Mouse (Mus musculus) embryonic facial prominence, embryonic 11.5 days (tissue): ENCODE measurements at regions not wholly inside any gene's neighbourhood (a gene's known extent, or its start where the extent isn't known, plus 50 kb on each side); places are given as distances from the start of the nearest gene placed in this dataset.
A peak's percentile ranks its signal among the peaks of the same experiment; 100 is the strongest.

Experiments used
- ATAC-seq: fragments of 200-750 bp; cut with Nextera tagmentation; replicated peaks from 2 replicates; pipeline ENCODE4 v1.8.0; 2017; ENCODE audit warnings: low read depth; ENCODE audit not compliant: insufficient number of reproducible peaks, low FRiP score, low TSS enrichment
- DNase-seq: peaks from one replicate; pipeline ENCODE4 v3.0.0-alpha.2; 2015; ENCODE audit warnings: low spot score
- H3K27ac ChIP-seq: fragments of 300-500 bp; sonication (generic); replicated peaks from 2 replicates; pipeline ENCODE4 v1.5.1; 2014; ENCODE audit warnings: mild to moderate bottlenecking, low read depth, low read length, control low read depth
- H3K27me3 ChIP-seq: fragments of 300-500 bp; sonication (generic); 2 replicates; pipeline ENCODE4 v1.6.1; 2014; ENCODE audit warnings: mild to moderate bottlenecking, low read length, moderate library complexity, mixed read lengths; ENCODE audit not compliant: control insufficient read depth, insufficient read depth
- H3K36me3 ChIP-seq: fragments of 300-500 bp; sonication (generic); replicated peaks from 2 replicates; pipeline ENCODE4 v1.6.1; 2014; ENCODE audit warnings: low read depth, mild to moderate bottlenecking, low read length, moderate library complexity, mixed read lengths; ENCODE audit not compliant: control insufficient read depth, insufficient read depth
- H3K4me1 ChIP-seq: fragments of 300-500 bp; sonication (generic); 2 replicates; pipeline ENCODE4 v1.6.1; 2014; ENCODE audit warnings: low read length, mixed read lengths; ENCODE audit not compliant: control insufficient read depth, insufficient read depth
- H3K4me2 ChIP-seq: fragments of 300-500 bp; sonication (generic); 2 replicates; pipeline ENCODE4 v1.6.1; 2014; ENCODE audit warnings: low read depth, mild to moderate bottlenecking, control low read depth, low read length, moderate library complexity
- H3K4me3 ChIP-seq: fragments of 300-500 bp; sonication (generic); 2 replicates; pipeline ENCODE4 v1.5.1; 2014; ENCODE audit warnings: low read depth, low read length, control low read depth
- H3K9ac ChIP-seq: fragments of 300-500 bp; sonication (generic); replicated peaks from 2 replicates; pipeline ENCODE4 v1.6.1; 2014; ENCODE audit warnings: mild to moderate bottlenecking, control low read depth, low read length
- H3K9me3 ChIP-seq: fragments of 300-500 bp; sonication (generic); replicated peaks from 2 replicates; pipeline ENCODE4 v1.6.1; 2016; ENCODE audit warnings: mild to moderate bottlenecking, low read length, inconsistent platforms, mixed read lengths; ENCODE audit not compliant: control insufficient read depth
- WGBS: fragments of 180-500 bp; shearing (Covaris S2); extraction: QIAGEN DNeasy Blood & Tissue Kit; methylation state at CpG from one replicate; pipeline ENCODE4 v1.1.7; 2014; 5-methylcytosine and 5-hydroxymethylcytosine counted together

DNA sequence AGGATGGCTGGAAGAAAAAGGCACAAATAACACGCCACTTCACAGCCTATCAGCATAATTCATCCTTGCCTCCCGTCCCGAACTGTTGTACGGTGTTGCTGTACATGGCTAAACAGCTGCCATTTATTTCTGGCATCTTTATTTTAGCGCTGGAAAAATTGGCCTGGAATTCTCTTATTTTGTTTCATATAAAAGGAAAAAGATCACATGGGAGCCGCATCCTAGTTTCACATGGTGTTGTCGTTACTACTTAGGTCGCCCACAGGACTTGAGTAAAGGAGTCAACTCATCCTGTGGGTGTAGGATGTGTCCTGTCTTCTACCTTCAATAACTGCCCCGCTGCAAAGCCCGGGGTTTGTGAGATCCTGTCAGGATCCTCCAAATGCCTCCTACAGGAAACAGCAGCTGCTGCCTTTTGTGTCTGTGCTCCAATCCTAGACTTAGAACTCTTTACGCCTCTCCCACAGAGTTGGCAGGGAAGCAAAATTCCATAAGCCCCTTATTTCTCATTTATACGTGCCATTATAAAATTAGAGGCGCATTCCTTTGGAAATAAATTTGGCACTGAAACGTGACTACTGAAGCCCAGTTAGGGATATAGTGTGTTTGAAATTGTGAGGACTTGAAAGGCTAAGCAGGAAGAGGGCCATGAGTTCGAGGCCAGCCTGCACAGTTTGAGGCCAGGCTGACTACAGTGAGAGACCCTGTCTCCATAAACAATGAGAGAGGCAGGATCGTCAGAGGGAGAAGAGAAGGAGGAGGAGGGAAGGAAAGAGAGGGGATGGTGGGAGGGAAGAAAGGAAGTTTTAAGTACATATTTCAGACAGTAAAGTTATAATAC lies 446.3 kb upstream of the Jarid2 start:
- 84% methylated on average over 16 of the region's 16 CpGs for WGBS
- Histone ChIP-seq H3K9ac (no peak overlapping the region), H3K36me3 (no peaks in the 10 kb centered on the region), H3K4me1 (no peaks in the 10 kb centered on the region), H3K27ac (no peak overlapping the region), H3K9me3 (no peaks in the 10 kb centered on the region), H3K27me3 (no peaks in the 10 kb centered on the region), H3K4me2 (no peak overlapping the region), H3K4me3 (no peak overlapping the region)
- DNase-seq, result no peak
- no peak for ATAC-seq

DNA sequence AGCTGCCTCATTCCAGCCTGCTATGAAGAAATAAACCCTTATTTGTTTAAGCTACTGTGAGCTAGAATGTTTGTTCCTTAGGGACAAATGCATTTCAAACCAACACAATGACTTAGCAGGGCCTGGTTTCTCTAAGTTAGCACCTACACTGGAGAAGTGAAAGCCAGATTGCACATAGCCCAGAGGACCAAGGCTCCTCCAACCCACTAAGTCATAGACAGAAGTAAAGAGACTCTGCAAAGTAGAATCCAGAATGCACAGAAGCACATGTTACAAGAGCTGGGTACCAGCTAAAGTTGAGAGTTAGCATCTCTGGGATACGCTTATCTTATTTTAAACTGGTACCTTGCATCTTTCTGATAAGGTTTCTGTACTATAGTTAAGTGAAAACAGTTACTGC lies 443.4 kb upstream of the Jarid2 start:
- Histone ChIP-seq H3K9me3 (no peaks in the 10 kb centered on the region), H3K4me2 (no peak overlapping the region), H3K27me3 (no peaks in the 10 kb centered on the region), H3K27ac (no peak overlapping the region), H3K4me3 (no peak overlapping the region), H3K4me1 (no peaks in the 10 kb centered on the region), H3K9ac (no peak overlapping the region), H3K36me3 (no peaks in the 10 kb centered on the region)
- ATAC-seq (no peak), DNase-seq (no peak)
- 86% methylated on average over 1 of the region's 1 CpGs for WGBS

DNA sequence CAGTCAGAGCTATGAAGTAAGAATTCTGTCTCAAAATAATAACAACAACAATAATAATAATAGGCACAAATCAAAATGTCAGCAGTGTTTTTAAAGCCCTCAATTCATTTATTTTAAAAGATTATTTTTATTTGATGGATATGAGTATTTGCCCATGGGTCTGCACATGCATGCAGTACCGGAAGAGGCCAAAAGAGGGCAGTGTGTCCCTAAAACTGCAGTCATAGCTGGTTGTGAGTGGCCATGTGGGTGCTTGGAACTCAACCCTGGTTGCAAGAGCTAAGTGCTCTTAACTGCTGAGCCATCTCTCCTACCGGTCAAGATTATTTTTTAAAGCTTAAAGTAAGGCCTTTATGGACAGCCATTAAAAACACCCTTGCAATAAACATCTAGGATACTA lies 439.1 kb upstream of the Jarid2 start:
- Histone ChIP-seq H3K4me1 (no peaks in the 10 kb centered on the region), H3K9ac (no peak overlapping the region), H3K27ac (no peak overlapping the region), H3K36me3 (no peaks in the 10 kb centered on the region), H3K27me3 (no peaks in the 10 kb centered on the region), H3K4me2 (no peak overlapping the region), H3K9me3 (no peaks in the 10 kb centered on the region), H3K4me3 (no peak overlapping the region)
- WGBS, result 93% methylated on average over 2 of the region's 2 CpGs
- no peak for ATAC-seq
- DNase-seq, result no peak

DNA sequence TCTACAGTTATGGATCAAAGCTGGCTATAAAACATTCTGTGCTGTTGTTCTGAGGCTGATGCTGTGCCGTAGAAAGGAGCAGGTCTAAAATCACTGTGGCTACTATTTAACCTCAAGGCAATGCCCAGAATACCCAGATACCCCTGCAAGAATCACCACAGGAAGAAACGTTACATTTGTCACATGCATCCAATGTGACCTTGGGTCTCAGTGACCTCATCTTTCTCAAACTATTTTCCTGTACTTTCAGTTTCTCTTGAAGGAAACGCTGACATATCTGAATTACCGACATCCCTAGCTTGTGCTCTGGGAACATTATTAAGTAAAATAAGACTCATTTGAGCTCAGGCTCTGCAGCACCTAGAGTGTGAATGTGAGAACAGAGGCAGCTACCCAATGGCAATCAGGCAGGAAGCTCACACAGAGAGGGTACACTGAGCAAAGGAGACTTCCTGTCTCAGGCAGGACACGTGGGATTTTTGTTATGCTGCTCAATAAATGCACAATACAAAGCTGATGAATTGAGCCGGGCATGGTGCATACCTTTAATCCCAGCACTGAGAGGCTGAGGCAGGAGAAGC lies 436.7 kb upstream of the Jarid2 start:
- Histone ChIP-seq H3K4me2 (no peak overlapping the region), H3K4me1 (no peaks in the 10 kb centered on the region), H3K4me3 (no peak overlapping the region), H3K9ac (no peak overlapping the region), H3K9me3 (no peaks in the 10 kb centered on the region), H3K36me3 (no peaks in the 10 kb centered on the region), H3K27ac (no peak overlapping the region), H3K27me3 (no peaks in the 10 kb centered on the region)
- no peak for DNase-seq
- 72% methylated on average over 6 of the region's 6 CpGs for WGBS
- ATAC-seq, result no peak

DNA sequence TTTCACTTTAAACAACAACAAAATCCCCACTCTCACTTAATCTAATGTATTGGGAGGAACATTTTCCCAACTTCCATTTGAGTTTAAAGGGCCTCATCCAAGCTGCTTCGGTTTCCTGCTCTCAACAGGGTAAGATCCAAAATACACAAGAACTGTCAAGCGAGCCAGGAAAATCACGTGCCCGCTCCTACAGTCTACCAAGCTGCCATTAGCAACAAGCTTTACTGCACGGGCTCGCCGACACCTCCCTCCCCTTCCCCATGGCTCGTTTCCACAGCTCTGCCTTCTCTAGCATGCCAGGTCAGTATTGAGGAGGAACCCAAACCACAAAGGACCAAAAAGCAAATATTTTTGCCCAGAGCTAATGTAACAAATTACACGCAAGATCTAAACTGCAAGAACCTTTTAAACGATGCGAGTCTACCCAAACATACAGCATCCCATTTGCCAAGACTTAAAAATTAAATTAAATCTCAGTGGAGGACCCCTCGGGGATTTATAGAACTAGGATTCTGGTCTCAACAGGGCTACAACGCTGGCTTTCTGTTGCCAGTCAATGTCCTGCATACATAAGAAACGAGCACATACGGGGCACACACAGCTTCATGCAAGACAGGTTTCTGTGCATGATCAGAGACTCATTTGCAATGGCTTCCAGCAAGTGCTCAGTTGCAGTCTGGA lies 435.4 kb upstream of the Jarid2 start:
- H3K4me3 ChIP-seq, result no peak overlapping the region
- H3K27ac ChIP-seq, result no peak overlapping the region
- no peaks in the 10 kb centered on the region for H3K36me3 ChIP-seq
- H3K4me1 ChIP-seq, result no peaks in the 10 kb centered on the region
- WGBS, result 85% methylated on average over 15 of the region's 15 CpGs
- no peaks in the 10 kb centered on the region for H3K27me3 ChIP-seq
- H3K4me2 ChIP-seq, result no peak overlapping the region
- no peak for DNase-seq
- H3K9me3 ChIP-seq, result no peaks in the 10 kb centered on the region
- no peak overlapping the region for H3K9ac ChIP-seq
- no peak for ATAC-seq

DNA sequence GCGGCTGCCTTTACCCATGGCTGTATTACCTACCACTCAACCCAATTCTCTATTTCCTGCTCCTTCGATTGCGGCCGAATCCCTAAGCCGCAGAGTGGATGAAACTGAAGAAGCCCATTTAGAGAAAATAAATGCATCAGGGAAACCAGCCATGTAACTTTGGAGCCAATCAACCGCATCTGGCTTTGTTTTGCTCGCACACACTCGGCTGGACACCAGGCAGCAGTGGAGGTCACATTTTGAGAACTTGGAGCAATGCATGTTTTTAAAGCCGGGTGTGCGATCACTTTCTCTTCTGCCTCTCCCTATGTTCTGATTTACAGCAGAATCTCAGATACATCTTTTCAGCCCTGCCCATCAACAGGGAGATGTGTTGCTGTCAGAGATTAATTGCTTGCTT lies 433.7 kb upstream of the Jarid2 start:
- ATAC-seq (no peak), DNase-seq (peak; percentile 72)
- no peaks in the 10 kb centered on the region for H3K36me3 ChIP-seq
- peak overlapping the region; percentile 3; the same call in 1 of the 2 replicates for H3K27ac ChIP-seq
- no peaks in the 10 kb centered on the region for H3K9me3 ChIP-seq
- no peak overlapping the region for H3K9ac ChIP-seq
- H3K4me1 ChIP-seq, result no peaks in the 10 kb centered on the region
- H3K27me3 ChIP-seq, result no peaks in the 10 kb centered on the region
- WGBS, result 52% methylated on average over 10 of the region's 10 CpGs
- H3K4me3 ChIP-seq, result no peak overlapping the region
- no peak overlapping the region for H3K4me2 ChIP-seq

DNA sequence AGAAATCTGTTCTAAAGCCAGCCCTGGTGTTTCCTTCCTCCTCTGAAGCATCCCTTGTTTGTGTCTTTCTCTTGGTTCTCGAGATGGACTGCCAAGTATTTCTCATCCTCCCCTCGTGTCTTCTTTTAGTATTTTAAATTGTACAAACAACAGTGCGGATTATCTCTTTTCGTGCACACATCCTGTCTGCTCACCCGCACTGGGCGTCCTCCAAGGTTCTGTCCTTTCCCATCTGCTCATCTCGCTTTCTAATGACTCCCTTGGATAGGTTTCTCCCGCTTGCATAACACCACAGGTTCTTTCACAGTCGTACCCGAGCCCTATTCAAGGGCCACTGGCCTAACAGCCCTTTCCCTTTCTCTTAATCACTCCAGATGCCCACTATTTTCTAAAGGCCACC lies 428.7 kb upstream of the Jarid2 start:
- no peak overlapping the region for H3K4me3 ChIP-seq
- no peak overlapping the region for H3K9ac ChIP-seq
- DNase-seq, result no peak
- no peaks in the 10 kb centered on the region for H3K4me1 ChIP-seq
- 88% methylated on average over 10 of the region's 10 CpGs for WGBS
- no peak overlapping the region for H3K4me2 ChIP-seq
- no peak overlapping the region for H3K27ac ChIP-seq
- ATAC-seq, result no peak
- H3K36me3 ChIP-seq, result no peaks in the 10 kb centered on the region
- H3K9me3 ChIP-seq, result no peaks in the 10 kb centered on the region
- H3K27me3 ChIP-seq, result no peaks in the 10 kb centered on the region

DNA sequence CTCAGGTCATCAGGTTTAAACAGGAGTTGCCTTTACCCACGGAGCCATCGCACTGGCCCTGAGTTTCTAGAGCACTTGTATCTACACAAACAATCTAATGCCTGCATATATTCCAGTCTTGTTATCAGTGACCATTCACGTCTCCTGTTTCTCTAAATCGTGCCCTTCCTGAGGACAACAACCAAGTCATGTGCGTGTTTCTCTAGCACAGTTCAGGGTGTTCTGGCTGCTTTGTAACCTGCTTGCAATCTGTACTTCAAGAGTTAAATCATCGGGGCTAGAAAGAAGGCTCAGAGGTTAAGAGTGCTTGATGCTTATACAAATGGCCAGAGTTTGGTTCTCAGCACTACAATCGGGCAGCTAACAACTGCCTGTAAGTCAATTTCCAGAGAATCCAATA lies 428.1 kb upstream of the Jarid2 start:
- 89% methylated on average over 7 of the region's 7 CpGs for WGBS

More for the DNA sequence above, 428.1 kb upstream of the Jarid2 start:
- Histone ChIP-seq H3K4me2 (no peak overlapping the region), H3K36me3 (no peaks in the 10 kb centered on the region), H3K9me3 (no peaks in the 10 kb centered on the region), H3K27ac (no peak overlapping the region), H3K27me3 (no peaks in the 10 kb centered on the region), H3K9ac (no peak overlapping the region), H3K4me3 (no peak overlapping the region), H3K4me1 (no peaks in the 10 kb centered on the region)
- ATAC-seq (no peak), DNase-seq (no peak)
